Mouse (Mus musculus): ENCODE data around the gene Cntrl. TPM values are rescaled to one million over a fixed set of nuclear protein-coding genes. Genes with fewer than 3 reads are reported as not detected.

Cntrl gene
- polyA plus RNA-seq (2012; rRNA removed; ENCODE audit: low replicate concordance): 12.0 and 22.3 TPM in 2 replicates

DNA sequence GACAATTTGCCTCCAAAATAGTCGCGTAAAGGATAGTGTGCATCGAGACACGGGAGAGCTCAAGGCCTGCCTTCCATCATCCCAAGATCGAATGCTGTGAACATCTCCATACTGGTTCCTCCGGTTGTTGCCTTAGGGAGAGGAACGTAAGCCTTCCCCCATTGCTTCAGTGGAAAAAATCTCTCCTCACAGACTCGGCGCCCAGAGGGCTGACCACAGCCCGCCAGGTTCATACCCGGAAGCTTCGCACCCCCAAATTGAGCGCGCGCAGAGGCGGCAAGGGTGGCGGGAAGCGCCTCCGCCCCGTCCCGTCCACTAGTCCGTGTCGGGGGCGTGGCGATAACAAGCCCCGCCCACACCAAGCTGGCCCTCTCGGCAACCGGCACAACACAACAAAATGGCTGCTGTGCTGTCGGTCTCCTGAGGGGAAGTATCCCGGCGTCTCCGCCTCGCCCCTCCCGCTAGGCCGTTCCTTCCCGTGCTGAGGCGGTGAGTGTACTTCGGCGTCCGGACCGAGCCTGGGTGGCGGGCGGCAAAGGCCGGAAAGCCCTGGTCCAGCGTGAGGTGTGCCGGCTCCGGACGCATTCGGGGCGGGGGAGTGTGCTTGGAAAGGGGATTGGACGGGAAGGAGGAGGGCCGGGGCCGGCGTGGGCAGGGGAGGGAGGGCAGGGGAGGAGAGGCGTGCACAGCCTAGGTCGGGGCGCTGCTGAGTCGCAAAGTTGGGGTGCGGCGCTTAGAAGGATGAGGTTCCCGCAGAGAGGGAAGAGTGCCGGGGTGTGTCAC, at the start of gene Cntrl:
TSS of gene Cntrl (plus strand) at position 352 of the 783 bp plus-strand sequence.

GRCm38 (mm10) chr2:35061338-35061737, 48.0 kb upstream of the Cntrl start, which contains the start of gene Hc:
TSS of gene Hc (minus strand) at chr2:35061438.

DNA sequence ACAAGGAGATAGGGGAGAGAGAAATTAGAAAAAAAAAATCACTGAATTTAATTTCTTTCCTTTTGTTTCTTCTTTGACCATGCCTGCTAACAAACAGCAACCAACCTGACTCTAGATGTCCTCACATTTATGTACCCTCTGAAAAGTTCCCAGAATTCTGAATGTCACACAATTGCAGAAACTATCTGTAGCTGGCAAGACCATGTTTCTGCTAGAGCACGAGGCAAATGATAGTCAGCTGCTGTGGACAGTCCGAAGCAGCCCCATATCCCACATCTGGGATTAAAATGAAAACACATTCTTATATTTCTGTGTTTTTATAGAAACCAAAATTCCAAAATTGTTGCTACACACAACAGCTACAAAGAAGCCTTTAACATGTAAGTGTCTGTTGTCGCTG, 7.8 kb upstream of the Cntrl start, which contains the start of gene AI182371:
TSS of gene AI182371 (minus strand) at position 101 of the 400 bp plus-strand sequence.

GRCm38 (mm10) chr2:35200898-35201668, 91.8 kb downstream of the Cntrl start, which contains the start of gene Rab14:
TSS of gene Rab14 (minus strand) at chr2:35201120.

Other genes starting within 250 kb of the Cntrl start
- gene Cutal, start 235.1 kb upstream of the Cntrl start, polyA plus RNA-seq (2012; rRNA removed; ENCODE audit: low replicate concordance): 14.7 and 27.9 TPM in 2 replicates
- 7.9 and 19.2 TPM in 2 replicates for gene Psmd5, start 234.5 kb upstream of the Cntrl start, polyA plus RNA-seq (2012; rRNA removed; ENCODE audit: low replicate concordance)
- gene Phf19, start 195.5 kb upstream of the Cntrl start, polyA plus RNA-seq (2012; rRNA removed; ENCODE audit: low replicate concordance): 2.3 and 2.4 TPM in 2 replicates
- gene Traf1, start 147.7 kb upstream of the Cntrl start, polyA plus RNA-seq (2012; rRNA removed; ENCODE audit: low replicate concordance): 42.6 and 50.3 TPM in 2 replicates
- 7.1 and 9.3 TPM in 2 replicates for gene Hc, start 48.1 kb upstream of the Cntrl start, polyA plus RNA-seq (2012; rRNA removed; ENCODE audit: low replicate concordance)
- 0.20 and 0.49 TPM in 2 replicates for gene AI182371, start 7.9 kb upstream of the Cntrl start, polyA plus RNA-seq (2012; rRNA removed; ENCODE audit: low replicate concordance)
- gene Rab14, start 91.6 kb downstream of the Cntrl start, polyA plus RNA-seq (2012; rRNA removed; ENCODE audit: low replicate concordance): 50.0 and 508 TPM in 2 replicates
- gene Gsn, start 146.9 kb downstream of the Cntrl start, polyA plus RNA-seq (2012; rRNA removed; ENCODE audit: low replicate concordance): 3,646 and 4,412 TPM in 2 replicates
- gene Stom, start 227.5 kb downstream of the Cntrl start, polyA plus RNA-seq (2012; rRNA removed; ENCODE audit: low replicate concordance): 41.9 and 81.7 TPM in 2 replicates

All from mammary gland, adult 2 months (tissue).